Comparison of ENCODE assay signal across 8 mouse cellular contexts in genomic region chr9:54699345-54700173, GRCm38 (mm10). TPM values are rescaled to one million over a fixed set of nuclear protein-coding genes. Genes with fewer than 3 reads are reported as not detected.
DNase-seq lines count a peak whose midpoint lies in the region; ATAC-seq and TF ChIP-seq lines count a peak whose summit lies in the region.

No protein-coding gene starts in this region.

- peak; percentile 26; the same call in 1 of the 2 replicates for TF ChIP-seq CTCF in midbrain, postnatal 0 days (IDR thresholded peaks at IDR 0.05)

- DNase-seq in B cell, adult 2 months, result peak; percentile 39 to 44
- DNase-seq in brain, adult 2 months (ENCODE audit: low read depth, low spot score), result peak; percentile 90
- DNase-seq in liver, result peak; percentile 83
- peak; percentile 83 for DNase-seq in midbrain, postnatal 0 days (ENCODE audit: low spot score)
- DNase-seq in spleen, postnatal 14 days (ENCODE audit: low spot score in 2 of 2), result peak; percentile 52 to 60

- ATAC-seq in erythroblast, adult 5-6 weeks (replicated peaks; ENCODE audit: low FRiP score, poor library complexity, severe bottlenecking), result peak; percentile 46
- ATAC-seq in heart, embryonic 11.5 days (replicated peaks; ENCODE audit: insufficient number of reproducible peaks, low FRiP score, low TSS enrichment), result peak; percentile 50
- peak; percentile 74 for ATAC-seq in kidney, embryonic 14.5 days (ENCODE audit: low FRiP score, low TSS enrichment)
- peak; percentile 74 for ATAC-seq in midbrain, postnatal 0 days (ENCODE audit: low FRiP score)

- H3K9ac ChIP-seq in heart, embryonic 11.5 days (ENCODE audit: low read depth, low read length), result peak overlapping the region; percentile 91
- peak overlapping the region; percentile 69 for H3K9ac ChIP-seq in kidney, embryonic 14.5 days (ENCODE audit: low read depth, low read length)
- H3K9ac ChIP-seq in midbrain, postnatal 0 days (replicated peaks; ENCODE audit: low read length, poor library complexity, severe bottlenecking), result peak overlapping the region; percentile 84

- peak overlapping the region; percentile 79 for H3K4me3 ChIP-seq in heart, embryonic 11.5 days (ENCODE audit: low read depth, low read length)
- H3K4me3 ChIP-seq in kidney, embryonic 14.5 days (ENCODE audit: low read length), result peak overlapping the region; percentile 69
- peak overlapping the region; percentile 76 for H3K4me3 ChIP-seq in midbrain, postnatal 0 days (ENCODE audit: low read depth, low read length)

- H3K4me1 ChIP-seq in heart, embryonic 11.5 days (ENCODE audit: control insufficient read depth, insufficient read depth, low read length), result peaks cover 20% of the 10 kb centered on the region
- H3K4me1 ChIP-seq in kidney, embryonic 14.5 days (ENCODE audit: control insufficient read depth, insufficient read depth, low read length), result no peaks in the 10 kb centered on the region
- peaks cover 4% of the 10 kb centered on the region; the same call in 1 of the 2 replicates for H3K4me1 ChIP-seq in midbrain, postnatal 0 days (ENCODE audit: insufficient read depth, low read length)

- peaks cover 8% of the 10 kb centered on the region; the same call in 1 of the 2 replicates for H3K27me3 ChIP-seq in heart, embryonic 11.5 days (ENCODE audit: control insufficient read depth, insufficient read depth, low read length)
- peaks cover 16% of the 10 kb centered on the region for H3K27me3 ChIP-seq in kidney, embryonic 14.5 days (ENCODE audit: control insufficient read depth, insufficient read depth, low read length)
- no peaks in the 10 kb centered on the region for H3K27me3 ChIP-seq in midbrain, postnatal 0 days (ENCODE audit: insufficient read depth, low read length)

- no peaks in the 10 kb centered on the region for H3K36me3 ChIP-seq in heart, embryonic 11.5 days (ENCODE audit: control insufficient read depth, insufficient read depth, low read length)
- H3K36me3 ChIP-seq in kidney, embryonic 14.5 days (ENCODE audit: control insufficient read depth, insufficient read depth, low read length), result no peaks in the 10 kb centered on the region
- no peaks in the 10 kb centered on the region for H3K36me3 ChIP-seq in midbrain, postnatal 0 days (ENCODE audit: insufficient read depth, low read length)

- H3K27ac ChIP-seq in heart, embryonic 11.5 days (ENCODE audit: low read depth, low read length), result peak overlapping the region; percentile 63
- H3K27ac ChIP-seq in kidney, embryonic 14.5 days (ENCODE audit: low read depth, low read length), result no peak overlapping the region
- peak overlapping the region; percentile 39 for H3K27ac ChIP-seq in midbrain, postnatal 0 days (ENCODE audit: low read depth, low read length)

- peak overlapping the region; percentile 92 for H3K4me2 ChIP-seq in heart, embryonic 11.5 days
- H3K4me2 ChIP-seq in kidney, embryonic 14.5 days (replicated peaks; ENCODE audit: low read depth, low read length), result peak overlapping the region; percentile 90
- H3K4me2 ChIP-seq in midbrain, postnatal 0 days (ENCODE audit: low read depth, low read length, poor library complexity, severe bottlenecking), result peak overlapping the region; percentile 87

- under 1% methylated on average over 91 of the region's 92 CpGs for WGBS in heart, embryonic 11.5 days (ENCODE audit: insufficient replicate concordance)
- 1% methylated on average over 91 of the region's 92 CpGs for WGBS in kidney, embryonic 14.5 days
- under 1% methylated on average over 78 of the region's 92 CpGs for WGBS in midbrain, postnatal 0 days

- H3K9me3 ChIP-seq in heart, embryonic 11.5 days (replicated peaks; ENCODE audit: control insufficient read depth, low read length), result no peaks in the 10 kb centered on the region
- H3K9me3 ChIP-seq in kidney, embryonic 14.5 days (ENCODE audit: control insufficient read depth, low read length), result no peaks in the 10 kb centered on the region
- H3K9me3 ChIP-seq in midbrain, postnatal 0 days (ENCODE audit: low read length), result no peaks in the 10 kb centered on the region

RNA-seq across cellular contexts. Expression of gene Dnaja4, which starts 0.9 kb away (rescaled TPM):
- total RNA-seq in erythroblast, adult 5-6 weeks (2015; ENCODE audit: low replicate concordance), result 82.2 and 100 TPM in 2 replicates
- 142 and 162 TPM in 2 replicates for total RNA-seq in erythroblast, adult 5-6 weeks (2017; ENCODE audit: low replicate concordance)
- polyA plus RNA-seq in heart, embryonic 11.5 days (2014; fragmentation: Nextera tagmentation; extraction: Ambion mirVana), result 19.0 and 25.6 TPM in 2 replicates
- polyA plus RNA-seq in kidney, embryonic 14.5 days (2014; fragmentation: Nextera tagmentation; extraction: Ambion mirVana), result 1.9 and 3.0 TPM in 2 replicates
- 5.4 and 7.7 TPM in 2 replicates for total RNA-seq in midbrain, postnatal 0 days (2014; rRNA removed)
- polyA plus RNA-seq in midbrain, postnatal 0 days (2015; fragmentation: Nextera tagmentation; extraction: Ambion mirVana), result 6.7 and 8.0 TPM in 2 replicates

RNA-seq across cellular contexts. Expression of gene Wdr61, which starts 34.8 kb away (rescaled TPM):
- total RNA-seq in erythroblast, adult 5-6 weeks (2015; ENCODE audit: low replicate concordance), result 22.8 and 49.2 TPM in 2 replicates
- total RNA-seq in erythroblast, adult 5-6 weeks (2017; ENCODE audit: low replicate concordance), result 18.7 and 22.6 TPM in 2 replicates
- 124 and 128 TPM in 2 replicates for polyA plus RNA-seq in heart, embryonic 11.5 days (2014; fragmentation: Nextera tagmentation; extraction: Ambion mirVana)
- polyA plus RNA-seq in kidney, embryonic 14.5 days (2014; fragmentation: Nextera tagmentation; extraction: Ambion mirVana), result 162 and 192 TPM in 2 replicates
- total RNA-seq in midbrain, postnatal 0 days (2014; rRNA removed), result 43.7 and 47.3 TPM in 2 replicates
- polyA plus RNA-seq in midbrain, postnatal 0 days (2015; fragmentation: Nextera tagmentation; extraction: Ambion mirVana), result 83.9 and 86.3 TPM in 2 replicates

RNA-seq across cellular contexts. Expression of gene Acsbg1, which starts 37.9 kb away (rescaled TPM):
- total RNA-seq in erythroblast, adult 5-6 weeks (2015; ENCODE audit: low replicate concordance), result not detected in 2 replicates
- not detected in 2 replicates for total RNA-seq in erythroblast, adult 5-6 weeks (2017; ENCODE audit: low replicate concordance)
- 0.24 and 0.36 TPM in 2 replicates for polyA plus RNA-seq in heart, embryonic 11.5 days (2014; fragmentation: Nextera tagmentation; extraction: Ambion mirVana)
- polyA plus RNA-seq in kidney, embryonic 14.5 days (2014; fragmentation: Nextera tagmentation; extraction: Ambion mirVana), result 2.2 and 3.0 TPM in 2 replicates
- total RNA-seq in midbrain, postnatal 0 days (2014; rRNA removed), result 54.7 and 69.9 TPM in 2 replicates
- 42.8 and 49.7 TPM in 2 replicates for polyA plus RNA-seq in midbrain, postnatal 0 days (2015; fragmentation: Nextera tagmentation; extraction: Ambion mirVana)

Comparison
In these comparisons a context has a peak if more than half of its experiments do, and no peak if none do; other contexts are left out.
1. RNA of gene Acsbg1, which starts 37.9 kb away (polyA plus RNA-seq): 42.8 to 49.7 TPM in midbrain, postnatal 0 days; 2.2 to 3.0 TPM in kidney, embryonic 14.5 days and 0.24 to 0.36 TPM in heart, embryonic 11.5 days; every median in the first group is over 10 times any median in the second.
2. Peak in every context shown above with its lines, with median percentiles within 50 percentile points of each other: DNase-seq, ATAC-seq, H3K4me2 ChIP-seq, H3K4me3 ChIP-seq and H3K9ac ChIP-seq.